Mouse (Mus musculus): ENCODE measurements around the gene Hmgcs2. TPM values are rescaled to one million over a fixed set of nuclear protein-coding genes. Genes with fewer than 3 reads are reported as not detected.
"Not testable (repeated sequence)": the region's sequence is repeated elsewhere in the genome, so short reads cannot be mapped to it uniquely, and the experiment has no call there.

Hmgcs2 gene
- polyA plus RNA-seq, 1 experiment, result 2.5 TPM

GRCm38 (mm10) chr3:98339706-98340109 is 59.5 kb downstream of the Hmgcs2 start, which contains the start of gene Phgdh:
Gene Phgdh (minus strand): TSS chr3:98339990.
- H3K4me1 ChIP-seq (ENCODE audit: control insufficient read depth, insufficient read depth, insufficient read length, low read length); H3K27ac ChIP-seq (replicated peaks; ENCODE audit: low read depth, low read length): not testable (repeated sequence)
- H3K4me3 ChIP-seq (ENCODE audit: insufficient read depth, low read depth, low read length), result peak within 1 kb of the TSS; percentile 57

DNA sequence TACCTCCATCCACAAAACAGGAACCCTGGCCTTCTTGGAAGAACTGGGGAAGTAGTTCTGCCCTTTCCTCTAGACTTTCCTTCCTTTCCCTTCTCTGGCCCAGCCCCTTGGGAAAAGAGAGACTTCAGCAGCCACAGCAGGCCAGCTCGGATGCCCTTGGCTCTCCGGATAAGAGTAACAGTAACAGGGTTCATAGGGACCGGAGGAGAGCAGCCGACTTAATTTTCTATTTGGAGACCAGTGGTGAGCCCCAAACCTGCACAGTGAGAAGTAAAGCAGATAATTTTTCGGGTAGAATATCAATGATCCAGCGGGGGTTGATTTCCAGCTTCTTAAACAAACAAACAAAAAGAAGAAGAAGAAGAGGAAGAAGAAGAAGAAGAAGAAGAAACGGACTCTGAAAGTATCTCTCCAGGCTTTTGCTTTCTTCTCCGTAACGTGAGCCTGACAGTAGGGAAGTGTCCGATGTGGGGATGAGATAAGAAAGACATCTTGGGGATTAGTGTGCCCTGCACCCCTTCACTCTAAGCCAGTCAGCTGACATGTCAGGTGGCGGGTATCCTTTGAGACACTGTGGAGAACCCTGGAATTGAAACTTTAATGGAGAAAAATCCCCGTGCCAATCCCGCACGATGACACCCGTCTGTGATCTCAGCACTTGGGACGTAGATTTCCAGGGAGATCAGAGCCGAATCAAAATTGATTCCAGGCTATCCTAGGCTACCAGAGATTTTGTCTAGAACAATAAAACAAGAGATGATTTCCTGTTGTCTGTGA is 60.8 kb downstream of the Hmgcs2 start:
- peaks cover 7% of the 10 kb centered on the region; the same call in 1 of the 2 replicates for H3K4me1 ChIP-seq (ENCODE audit: control insufficient read depth, insufficient read depth, insufficient read length, low read length)
- H3K27ac ChIP-seq (replicated peaks; ENCODE audit: low read depth, low read length), result no peak overlapping the region
- H3K4me3 ChIP-seq (ENCODE audit: insufficient read depth, low read depth, low read length), result no peak overlapping the region

GRCm38 (mm10) chr3:98343235-98343634 is 63.0 kb downstream of the Hmgcs2 start:
- no peak overlapping the region for H3K4me3 ChIP-seq (ENCODE audit: insufficient read depth, low read depth, low read length)
- H3K27ac ChIP-seq (replicated peaks; ENCODE audit: low read depth, low read length), result no peak overlapping the region
- H3K4me1 ChIP-seq (ENCODE audit: control insufficient read depth, insufficient read depth, insufficient read length, low read length), result peaks cover 7% of the 10 kb centered on the region; the same call in 1 of the 2 replicates

GRCm38 (mm10) chr3:98348106-98348505 is 67.9 kb downstream of the Hmgcs2 start:
- H3K27ac ChIP-seq (replicated peaks; ENCODE audit: low read depth, low read length), result no peak overlapping the region
- no peaks in the 10 kb centered on the region for H3K4me1 ChIP-seq (ENCODE audit: control insufficient read depth, insufficient read depth, insufficient read length, low read length)
- no peak overlapping the region for H3K4me3 ChIP-seq (ENCODE audit: insufficient read depth, low read depth, low read length)

DNA sequence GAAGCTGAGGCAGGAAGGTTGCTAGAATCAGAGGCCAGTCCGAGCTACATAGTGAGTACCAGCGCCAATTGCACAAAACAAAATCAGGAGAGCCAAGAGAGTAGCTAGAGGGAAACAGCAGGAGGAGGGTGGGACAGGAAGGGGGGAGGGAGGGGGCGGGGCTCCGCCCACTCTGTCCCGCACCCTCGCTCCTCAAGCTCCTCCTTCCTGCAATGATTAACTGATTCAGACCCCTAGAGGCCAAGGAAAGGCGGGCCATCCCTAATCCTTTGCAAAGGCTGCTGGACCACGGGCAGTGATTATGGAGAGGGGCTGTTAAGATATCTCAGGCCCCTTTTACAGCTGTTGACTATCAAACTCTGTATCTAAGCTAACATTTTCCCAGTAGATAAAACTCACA is 68.5 kb downstream of the Hmgcs2 start:
- Histone ChIP-seq H3K27ac (replicated peaks; ENCODE audit: low read depth, low read length) (no peak overlapping the region), H3K4me3 (ENCODE audit: insufficient read depth, low read depth, low read length) (no peak overlapping the region), H3K4me1 (ENCODE audit: control insufficient read depth, insufficient read depth, insufficient read length, low read length) (no peaks in the 10 kb centered on the region)

DNA sequence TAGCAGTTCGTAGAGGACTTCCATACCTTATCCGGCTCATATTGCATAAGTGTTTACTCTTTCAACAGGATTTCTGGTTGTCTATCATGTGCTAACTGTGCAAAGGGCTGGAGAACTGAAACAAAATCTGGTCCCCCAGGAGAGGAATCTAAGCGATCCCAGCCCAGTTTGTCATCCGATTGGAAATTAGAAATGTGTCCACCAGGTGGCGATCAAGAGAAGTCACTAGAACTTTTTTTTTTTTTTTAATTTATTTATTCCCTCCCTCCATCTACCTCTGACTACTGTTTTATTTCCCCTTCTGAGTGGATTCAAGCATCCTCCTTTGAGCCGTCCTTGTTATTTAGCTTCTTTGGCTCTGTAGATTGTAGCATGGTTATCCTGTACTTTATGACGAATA is 73.7 kb downstream of the Hmgcs2 start:
- H3K4me3 ChIP-seq (ENCODE audit: insufficient read depth, low read depth, low read length), result no peak overlapping the region
- no peaks in the 10 kb centered on the region for H3K4me1 ChIP-seq (ENCODE audit: control insufficient read depth, insufficient read depth, insufficient read length, low read length)
- no peak overlapping the region for H3K27ac ChIP-seq (replicated peaks; ENCODE audit: low read depth, low read length)

DNA sequence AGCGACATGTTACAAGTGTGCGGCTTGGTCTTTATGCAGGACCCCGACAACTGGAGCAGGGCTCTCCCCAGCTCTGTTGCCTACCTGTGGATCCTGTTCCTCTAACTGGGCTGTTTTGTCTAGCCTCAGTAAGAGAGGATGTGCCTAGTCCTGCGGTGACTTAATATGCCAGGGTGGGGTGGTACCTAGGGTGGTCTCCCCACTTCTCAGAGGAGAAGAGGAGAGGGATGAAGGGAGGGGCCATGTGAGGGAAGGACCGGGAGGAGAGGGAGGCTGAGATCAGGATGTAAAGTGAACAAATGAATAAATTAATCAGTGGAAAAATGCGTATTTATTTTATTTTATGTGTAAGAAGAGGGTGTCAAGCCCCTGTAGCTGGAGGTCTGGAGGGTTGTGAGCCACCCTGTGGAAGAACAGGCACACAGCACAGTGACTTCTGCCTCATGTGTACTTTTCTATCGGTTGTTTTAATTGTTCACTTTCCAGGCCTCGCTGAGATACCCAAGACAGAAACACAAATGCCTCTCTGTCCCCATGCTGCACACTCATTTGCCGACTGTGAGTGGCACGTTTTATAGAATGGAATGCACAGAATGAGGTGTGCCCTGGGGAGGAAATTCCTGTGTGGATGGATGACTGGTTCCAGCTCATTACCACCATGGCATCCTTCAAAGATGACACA is 75.2 kb downstream of the Hmgcs2 start:
- Histone ChIP-seq H3K4me1 (ENCODE audit: control insufficient read depth, insufficient read depth, insufficient read length, low read length) (no peaks in the 10 kb centered on the region), H3K27ac (replicated peaks; ENCODE audit: low read depth, low read length) (no peak overlapping the region), H3K4me3 (ENCODE audit: insufficient read depth, low read depth, low read length) (no peak overlapping the region)

GRCm38 (mm10) chr3:98356026-98356365 is 75.8 kb downstream of the Hmgcs2 start:
- H3K4me1 ChIP-seq (ENCODE audit: control insufficient read depth, insufficient read depth, insufficient read length, low read length), result no peaks in the 10 kb centered on the region
- no peak overlapping the region for H3K4me3 ChIP-seq (ENCODE audit: insufficient read depth, low read depth, low read length)
- H3K27ac ChIP-seq (replicated peaks; ENCODE audit: low read depth, low read length), result no peak overlapping the region

- H3K4me3 ChIP-seq (ENCODE audit: insufficient read depth, low read depth, low read length), result no peak overlapping the region
- no peaks in the 10 kb centered on the region for H3K4me1 ChIP-seq (ENCODE audit: control insufficient read depth, insufficient read depth, insufficient read length, low read length)
- H3K27ac ChIP-seq (replicated peaks; ENCODE audit: low read depth, low read length), result no peak overlapping the region
These were observed 76.6 kb downstream of the Hmgcs2 start for GRCm38 (mm10) chr3:98356632-98357370.

Other genes starting within 250 kb of the Hmgcs2 start
- not detected in 2 replicates for gene Adam30, start 119.8 kb upstream of the Hmgcs2 start, polyA plus RNA-seq (2012; ENCODE audit: insufficient read depth, insufficient read length, missing spikeins)
- gene Reg4, start 58.3 kb upstream of the Hmgcs2 start, polyA plus RNA-seq (2012; ENCODE audit: insufficient read depth, insufficient read length, missing spikeins), result not detected in 2 replicates
- 21.5 and 44.2 TPM in 2 replicates for gene Phgdh, start 59.6 kb downstream of the Hmgcs2 start, polyA plus RNA-seq (2012; ENCODE audit: insufficient read depth, insufficient read length, missing spikeins)
- gene Zfp697, start 102.0 kb downstream of the Hmgcs2 start, polyA plus RNA-seq (2012; ENCODE audit: insufficient read depth, insufficient read length, missing spikeins), result 3.3 and 5.7 TPM in 2 replicates
- gene Gm4450, start 176.7 kb downstream of the Hmgcs2 start, polyA plus RNA-seq (2012; ENCODE audit: insufficient read depth, insufficient read length, missing spikeins), result not detected in 2 replicates
- not detected in 2 replicates for gene Hsd3b4, start 230.1 kb downstream of the Hmgcs2 start, polyA plus RNA-seq (2012; ENCODE audit: insufficient read depth, insufficient read length, missing spikeins)

Measured in brown adipose tissue, adult 24 weeks (tissue).